Mouse (Mus musculus) kidney, postnatal 36 days (tissue): ENCODE data around the gene Spaar.
A peak's percentile ranks its signal among the peaks of the same experiment; 100 is the strongest.
"Not testable (repeated sequence)": the region's sequence is repeated elsewhere in the genome, so short reads cannot be mapped to it uniquely, and the experiment has no call there.

Experiments
- DNase-seq, 2 experiments: peaks; one replicate each; pipeline ENCODE4 v3.0.0; 2021 to 2022; ENCODE audit warnings: mixed read lengths in 2 of 2

Gene Spaar

GRCm38 (mm10) chr4:43729126-43729525 lies 708 bp upstream of the Spaar start:
- no peak for DNase-seq

- no peak for DNase-seq
Observed at GRCm38 (mm10) chr4:43730750-43731297, 990 bp downstream of the Spaar start.

GRCm38 (mm10) chr4:43732171-43732570 lies 2.3 kb downstream of the Spaar start:
- no peak for DNase-seq

GRCm38 (mm10) chr4:43733186-43733585 lies 3.4 kb downstream of the Spaar start:
- no peak for DNase-seq

GRCm38 (mm10) chr4:43737144-43737543 lies 7.3 kb downstream of the Spaar start:
- DNase-seq, result no peak

- DNase-seq, result no peak
Observed at GRCm38 (mm10) chr4:43738989-43739674, 9.3 kb downstream of the Spaar start.

GRCm38 (mm10) chr4:43741526-43741925 lies 11.7 kb downstream of the Spaar start:
- DNase-seq, result no peak

- DNase-seq, result no peak
Observed at GRCm38 (mm10) chr4:43742637-43743036, 12.8 kb downstream of the Spaar start.

GRCm38 (mm10) chr4:43743099-43743498 lies 13.3 kb downstream of the Spaar start:
- DNase-seq, result peak in 1 of 2 experiments; percentile 47

GRCm38 (mm10) chr4:43745187-43745586 lies 15.4 kb downstream of the Spaar start:
- DNase-seq, result no peak

GRCm38 (mm10) chr4:43757213-43757612 lies 27.4 kb downstream of the Spaar start:
- DNase-seq, result no peak

GRCm38 (mm10) chr4:43759571-43760418 lies 30.0 kb downstream of the Spaar start:
- peak in 1 of 2 experiments; percentile 28 for DNase-seq

GRCm38 (mm10) chr4:43760460-43760859 lies 30.6 kb downstream of the Spaar start:
- DNase-seq, result peak in 1 of 2 experiments; percentile 58

- no peak for DNase-seq
Observed at GRCm38 (mm10) chr4:43761336-43761735, 31.5 kb downstream of the Spaar start.

- DNase-seq, result peak; percentile 56 to 77
Observed at GRCm38 (mm10) chr4:43763410-43763809, 33.6 kb downstream of the Spaar start.

GRCm38 (mm10) chr4:43768341-43768740 lies 38.5 kb downstream of the Spaar start:
- no peak for DNase-seq

GRCm38 (mm10) chr4:43769374-43769773 lies 39.5 kb downstream of the Spaar start:
- no peak for DNase-seq

GRCm38 (mm10) chr4:43770909-43771308 lies 41.1 kb downstream of the Spaar start, which contains the start of gene Olfr159:
Gene Olfr159, minus strand, starts transcription at chr4:43771009.
- DNase-seq, result no peak

- no peak for DNase-seq
Observed at GRCm38 (mm10) chr4:43771626-43772025, 41.8 kb downstream of the Spaar start.

GRCm38 (mm10) chr4:43772304-43772703 lies 42.5 kb downstream of the Spaar start:
- DNase-seq, result no peak

GRCm38 (mm10) chr4:43795296-43795695 lies 65.5 kb downstream of the Spaar start:
- no peak for DNase-seq

- DNase-seq, result not testable (repeated sequence)
Observed at GRCm38 (mm10) chr4:43795844-43796243, 66.0 kb downstream of the Spaar start.

- DNase-seq, result no peak
Observed at GRCm38 (mm10) chr4:43798936-43799335, 69.1 kb downstream of the Spaar start.
